Mouse (Mus musculus) neural tube, embryonic 15.5 days (tissue): Measurements from ENCODE around the gene Spata5. TPM values are rescaled to one million over a fixed set of nuclear protein-coding genes. Genes with fewer than 3 reads are reported as not detected.
"Not testable (repeated sequence)": the region's sequence is repeated elsewhere in the genome, so short reads cannot be mapped to it uniquely, and the experiment has no call there.

Experiments
- ATAC-seq: fragments of 200-750 bp; cut with Nextera tagmentation; 2 replicates; pipeline ENCODE4 v1.8.0; 2017; ENCODE audit warnings: mild to moderate bottlenecking, moderate TSS enrichment, moderate library complexity; ENCODE audit not compliant: low FRiP score
- H3K27ac ChIP-seq: fragments of 300-500 bp; sonication (generic); replicated peaks from 2 replicates; pipeline ENCODE4 v1.5.1; 2015; ENCODE audit warnings: mild to moderate bottlenecking, inconsistent platforms
- H3K27me3 ChIP-seq: fragments of 300-500 bp; sonication (generic); replicated peaks from 2 replicates; pipeline ENCODE4 v1.6.1; 2015; ENCODE audit warnings: inconsistent platforms
- H3K36me3 ChIP-seq: fragments of 300-500 bp; sonication (generic); 2 replicates; pipeline ENCODE4 v1.6.1; 2015; ENCODE audit warnings: inconsistent platforms
- H3K4me1 ChIP-seq: fragments of 300-500 bp; sonication (generic); 2 replicates; pipeline ENCODE4 v1.6.1; 2015; ENCODE audit warnings: inconsistent platforms
- H3K4me2 ChIP-seq: fragments of 300-500 bp; sonication (generic); 2 replicates; pipeline ENCODE4 v1.6.1; 2015; ENCODE audit warnings: inconsistent platforms, mild to moderate bottlenecking, moderate library complexity
- H3K4me3 ChIP-seq: fragments of 300-500 bp; sonication (generic); replicated peaks from 2 replicates; pipeline ENCODE4 v1.5.1; 2015; ENCODE audit warnings: mild to moderate bottlenecking, inconsistent platforms
- H3K9ac ChIP-seq: fragments of 300-500 bp; sonication (generic); replicated peaks from 2 replicates; pipeline ENCODE4 v1.6.1; 2015; ENCODE audit warnings: mild to moderate bottlenecking, inconsistent platforms
- H3K9me3 ChIP-seq: fragments of 300-500 bp; sonication (generic); replicated peaks from 2 replicates; pipeline ENCODE4 v1.6.1; 2016; ENCODE audit warnings: inconsistent platforms
- WGBS: fragments of 180-500 bp; shearing (Covaris S2); methylation state at CpG from one replicate; pipeline ENCODE4 v1.1.7; 2015; ENCODE audit warnings: mixed read lengths; 5-methylcytosine and 5-hydroxymethylcytosine counted together
- polyA plus RNA-seq: library from polyadenylated mRNA; unstranded; fragments of >200 nt; fragmentation: Nextera tagmentation; extraction: Ambion mirVana; gene quantifications from 2 replicates; pipeline ENCODE4 v1.2.1, GENCODE M21; 2015

Spata5 gene
- polyA plus RNA-seq, 1 experiment from 2014 or later = 29.5 TPM

GRCm38 (mm10) chr3:37518611-37519010 is 98.9 kb downstream of the Spata5 start:
- Histone ChIP-seq H3K4me2 (no peak overlapping the region), H3K9me3 (no peaks in the 10 kb centered on the region), H3K4me3 (no peak overlapping the region), H3K4me1 (no peaks in the 10 kb centered on the region), H3K9ac (no peak overlapping the region), H3K27me3 (no peaks in the 10 kb centered on the region), H3K36me3 (no peaks in the 10 kb centered on the region), H3K27ac (no peak overlapping the region)
- ATAC-seq = no peak

- no peaks in the 10 kb centered on the region for H3K4me1 ChIP-seq
- no peak for ATAC-seq
- no peak overlapping the region for H3K27ac ChIP-seq
- WGBS = 76% methylated on average over 3 of the region's 3 CpGs
- no peak overlapping the region for H3K4me3 ChIP-seq
- H3K9me3 ChIP-seq = no peaks in the 10 kb centered on the region
- no peaks in the 10 kb centered on the region for H3K36me3 ChIP-seq
- H3K4me2 ChIP-seq = no peak overlapping the region
- no peaks in the 10 kb centered on the region for H3K27me3 ChIP-seq
- no peak overlapping the region for H3K9ac ChIP-seq
Observed at GRCm38 (mm10) chr3:37520334-37521023, 100.8 kb downstream of the Spata5 start.

GRCm38 (mm10) chr3:37532079-37532478 is 112.4 kb downstream of the Spata5 start:
- Histone ChIP-seq H3K27ac (no peak overlapping the region), H3K9me3 (no peaks in the 10 kb centered on the region; the same call in 1 of the 2 replicates), H3K4me2 (no peak overlapping the region), H3K9ac (no peak overlapping the region), H3K4me3 (no peak overlapping the region), H3K27me3 (no peaks in the 10 kb centered on the region), H3K36me3 (0 out of 2 replicates have a peak, but pooled peaks cover 4% of the 10 kb centered on the region), H3K4me1 (no peaks in the 10 kb centered on the region)
- ATAC-seq = no peak

- not testable (repeated sequence) for H3K27me3 ChIP-seq, H3K4me2 ChIP-seq, H3K4me3 ChIP-seq, H3K36me3 ChIP-seq, H3K9me3 ChIP-seq, H3K4me1 ChIP-seq, ATAC-seq, H3K27ac ChIP-seq, H3K9ac ChIP-seq
- WGBS = 98% methylated on average over 2 of the region's 2 CpGs
Observed at GRCm38 (mm10) chr3:37540701-37541100, 121.0 kb downstream of the Spata5 start.

- Histone ChIP-seq H3K4me2 (no peak overlapping the region), H3K36me3 (no peaks in the 10 kb centered on the region), H3K4me1 (no peaks in the 10 kb centered on the region), H3K4me3 (no peak overlapping the region), H3K9ac (no peak overlapping the region), H3K27me3 (no peaks in the 10 kb centered on the region), H3K27ac (no peak overlapping the region), H3K9me3 (no peaks in the 10 kb centered on the region)
- no peak for ATAC-seq
- 84% methylated on average over 4 of the region's 4 CpGs for WGBS
Observed at GRCm38 (mm10) chr3:37546351-37546750, 126.7 kb downstream of the Spata5 start.

- Histone ChIP-seq H3K27me3 (no peaks in the 10 kb centered on the region), H3K4me3 (no peak overlapping the region), H3K9ac (no peak overlapping the region), H3K27ac (no peak overlapping the region), H3K9me3 (no peaks in the 10 kb centered on the region), H3K36me3 (no peaks in the 10 kb centered on the region), H3K4me2 (no peak overlapping the region), H3K4me1 (no peaks in the 10 kb centered on the region)
- no peak for ATAC-seq
- WGBS = 92% methylated on average over 3 of the region's 3 CpGs
Observed at GRCm38 (mm10) chr3:37550190-37550589, 130.5 kb downstream of the Spata5 start.

- no peak for ATAC-seq
Observed at GRCm38 (mm10) chr3:37550594-37550993, 130.9 kb downstream of the Spata5 start.

GRCm38 (mm10) chr3:37551486-37551885 is 131.8 kb downstream of the Spata5 start:
- Histone ChIP-seq H3K4me3 (no peak overlapping the region), H3K4me2 (no peak overlapping the region), H3K9me3 (no peaks in the 10 kb centered on the region), H3K27me3 (no peaks in the 10 kb centered on the region), H3K4me1 (no peaks in the 10 kb centered on the region), H3K36me3 (no peaks in the 10 kb centered on the region), H3K9ac (no peak overlapping the region), H3K27ac (no peak overlapping the region)
- WGBS = 97% methylated on average over 1 of the region's 1 CpGs
- ATAC-seq = no peak

More at GRCm38 (mm10) chr3:37550594-37550993, 130.9 kb downstream of the Spata5 start:
- Histone ChIP-seq H3K36me3 (no peaks in the 10 kb centered on the region), H3K9me3 (no peaks in the 10 kb centered on the region), H3K4me2 (no peak overlapping the region), H3K4me3 (no peak overlapping the region), H3K27me3 (no peaks in the 10 kb centered on the region), H3K4me1 (no peaks in the 10 kb centered on the region), H3K9ac (no peak overlapping the region), H3K27ac (no peak overlapping the region)
- WGBS = 67% methylated on average over 1 of the region's 1 CpGs

GRCm38 (mm10) chr3:37552244-37552643 is 132.5 kb downstream of the Spata5 start:
- Histone ChIP-seq H3K9ac (no peak overlapping the region), H3K9me3 (no peaks in the 10 kb centered on the region), H3K4me2 (no peak overlapping the region), H3K4me1 (no peaks in the 10 kb centered on the region), H3K36me3 (no peaks in the 10 kb centered on the region), H3K27ac (no peak overlapping the region), H3K27me3 (no peaks in the 10 kb centered on the region), H3K4me3 (no peak overlapping the region)
- 88% methylated on average over 3 of the region's 3 CpGs for WGBS
- ATAC-seq = no peak

- H3K36me3 ChIP-seq = no peaks in the 10 kb centered on the region
- ATAC-seq = no peak
- 92% methylated on average over 1 of the region's 1 CpGs for WGBS
- H3K27me3 ChIP-seq = no peaks in the 10 kb centered on the region
- no peak overlapping the region for H3K4me2 ChIP-seq
- H3K9ac ChIP-seq = no peak overlapping the region
- H3K4me3 ChIP-seq = no peak overlapping the region
- no peak overlapping the region for H3K27ac ChIP-seq
- no peaks in the 10 kb centered on the region for H3K4me1 ChIP-seq
- no peaks in the 10 kb centered on the region for H3K9me3 ChIP-seq
Observed at GRCm38 (mm10) chr3:37553371-37554033, 133.8 kb downstream of the Spata5 start.

- Histone ChIP-seq H3K27me3 (no peaks in the 10 kb centered on the region), H3K4me2 (no peak overlapping the region), H3K36me3 (no peaks in the 10 kb centered on the region), H3K27ac (no peak overlapping the region), H3K9me3 (no peaks in the 10 kb centered on the region), H3K4me1 (no peaks in the 10 kb centered on the region), H3K4me3 (no peak overlapping the region), H3K9ac (no peak overlapping the region)
- WGBS = 73% methylated on average over 7 of the region's 7 CpGs
- ATAC-seq = no peak
Observed at GRCm38 (mm10) chr3:37556412-37557113, 136.9 kb downstream of the Spata5 start.
